Mouse (Mus musculus) heart, postnatal 0 days (tissue): ENCODE data around the gene Clrn3. TPM values are rescaled to one million over a fixed set of nuclear protein-coding genes. Genes with fewer than 3 reads are reported as not detected.

Experiments used
- ATAC-seq: fragments of 200-750 bp; cut with Nextera tagmentation; 2 replicates; pipeline ENCODE4 v1.8.0; 2017; ENCODE audit warnings: low read depth, moderate number of reproducible peaks, moderate library complexity; ENCODE audit not compliant: insufficient read depth
- DNase-seq: peaks from one replicate; pipeline ENCODE4 v3.0.0-alpha.2; 2016; ENCODE audit warnings: low spot score
- H3K27ac ChIP-seq: fragments of 300-500 bp; sonication (generic); 2 replicates; pipeline ENCODE4 v1.5.1; 2014; ENCODE audit warnings: low read depth, mild to moderate bottlenecking
- H3K27me3 ChIP-seq: fragments of 300-500 bp; sonication (generic); 2 replicates; pipeline ENCODE4 v1.6.1; 2014; ENCODE audit warnings: low read length, mixed read lengths; ENCODE audit not compliant: control insufficient read depth, insufficient read depth
- H3K36me3 ChIP-seq: fragments of 300-500 bp; sonication (generic); replicated peaks from 2 replicates; pipeline ENCODE4 v1.6.1; 2014; ENCODE audit warnings: low read length, mixed read lengths; ENCODE audit not compliant: control insufficient read depth, insufficient read depth
- H3K4me1 ChIP-seq: fragments of 300-500 bp; sonication (generic); 2 replicates; pipeline ENCODE4 v1.6.1; 2014; ENCODE audit warnings: antibody characterized with exemption; ENCODE audit not compliant: control insufficient read depth, insufficient read depth
- H3K4me2 ChIP-seq: fragments of 300-500 bp; sonication (generic); 2 replicates; pipeline ENCODE4 v1.6.1; 2014; ENCODE audit warnings: low read depth, mild to moderate bottlenecking, low read length, moderate library complexity
- H3K4me3 ChIP-seq: fragments of 300-500 bp; sonication (generic); 2 replicates; pipeline ENCODE4 v1.5.1; 2014; ENCODE audit warnings: low read depth, low read length
- H3K9ac ChIP-seq: fragments of 300-500 bp; sonication (generic); replicated peaks from 2 replicates; pipeline ENCODE4 v1.6.1; 2014; ENCODE audit warnings: low read depth, low read length, mixed read lengths
- H3K9me3 ChIP-seq: fragments of 300-500 bp; sonication (generic); replicated peaks from 2 replicates; pipeline ENCODE4 v1.6.1; 2016; ENCODE audit warnings: low read length; ENCODE audit not compliant: control insufficient read depth
- CTCF ChIP-seq: IDR thresholded peaks from 2 replicates; pipeline ENCODE4 v1.5.1; 2016; ENCODE audit warnings: antibody characterized with exemption, control low read depth, low read depth
- EP300 ChIP-seq: IDR thresholded peaks from 2 replicates; pipeline ENCODE4 v1.6.1; 2016; ENCODE audit warnings: antibody characterized with exemption, low read depth
- WGBS: fragments of 180-500 bp; shearing (Covaris S2); extraction: QIAGEN DNeasy Blood & Tissue Kit; methylation state at CpG from one replicate; pipeline ENCODE4 v1.1.7; 2014; 5-methylcytosine and 5-hydroxymethylcytosine counted together
- polyA plus RNA-seq: library from polyadenylated mRNA; unstranded; fragments of >200 nt; fragmentation: Nextera tagmentation; extraction: Ambion mirVana; gene quantifications from 2 replicates; pipeline ENCODE4 v1.2.1, GENCODE M21; 2015
- total RNA-seq: library from RNA; depleted of rRNA; stranded (reverse); fragments of >200 nt; gene quantifications from 2 replicates; pipeline ENCODE4 v1.2.3, GENCODE M21; 2014; ENCODE audit warnings: low replicate concordance

The Clrn3 gene
- total and polyA plus RNA-seq, 2 experiments from 2014 or later: not detected

DNA sequence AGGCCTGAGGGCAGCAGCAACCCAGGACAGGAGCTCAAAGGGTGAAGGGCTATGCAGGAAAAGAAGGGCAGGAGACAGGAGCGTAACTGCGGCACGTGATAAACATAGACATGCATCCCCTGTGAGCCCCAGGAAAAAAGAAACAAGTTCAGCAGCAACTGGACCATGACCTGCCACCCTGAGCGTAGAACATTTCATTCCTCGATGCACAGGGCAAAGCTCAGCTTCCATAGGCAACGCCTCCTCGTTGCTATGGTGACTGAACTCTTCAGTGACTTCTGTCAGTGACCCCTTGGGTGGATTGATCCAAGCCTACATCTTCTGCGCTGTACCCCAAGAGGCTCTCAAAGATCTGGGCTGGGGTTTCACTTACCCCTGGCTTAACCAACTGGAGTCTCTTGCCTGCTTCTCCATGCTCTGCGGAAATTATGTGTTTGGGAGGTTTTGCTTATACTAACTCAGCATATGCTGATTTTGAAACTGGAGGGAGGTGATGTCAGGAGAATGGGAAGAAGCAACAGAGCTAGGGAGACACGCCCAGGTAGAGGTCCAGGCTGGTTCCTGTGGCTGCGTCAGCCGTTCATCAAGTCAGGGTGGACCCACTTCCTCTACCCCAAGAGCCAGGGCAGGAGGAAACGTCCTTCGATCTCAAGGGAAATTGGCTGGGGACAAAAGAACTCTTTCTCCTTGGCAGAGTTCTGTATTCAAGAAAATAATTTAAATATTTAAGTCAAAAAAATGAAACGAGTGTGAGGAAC lies 6.5 kb downstream of the Clrn3 start:
- no peak overlapping the region for H3K4me2 ChIP-seq
- H3K27ac ChIP-seq: no peak overlapping the region
- no peaks in the 10 kb centered on the region for H3K36me3 ChIP-seq
- no peaks in the 10 kb centered on the region for H3K27me3 ChIP-seq
- H3K4me3 ChIP-seq: no peak overlapping the region
- H3K9me3 ChIP-seq: no peaks in the 10 kb centered on the region
- no peaks in the 10 kb centered on the region for H3K4me1 ChIP-seq
- DNase-seq (no peak), ATAC-seq (no peak)
- no peak overlapping the region for H3K9ac ChIP-seq
- WGBS: 72% methylated on average over 15 of the region's 15 CpGs
- TF ChIP-seq EP300: no peak
- TF ChIP-seq CTCF: no peak

DNA sequence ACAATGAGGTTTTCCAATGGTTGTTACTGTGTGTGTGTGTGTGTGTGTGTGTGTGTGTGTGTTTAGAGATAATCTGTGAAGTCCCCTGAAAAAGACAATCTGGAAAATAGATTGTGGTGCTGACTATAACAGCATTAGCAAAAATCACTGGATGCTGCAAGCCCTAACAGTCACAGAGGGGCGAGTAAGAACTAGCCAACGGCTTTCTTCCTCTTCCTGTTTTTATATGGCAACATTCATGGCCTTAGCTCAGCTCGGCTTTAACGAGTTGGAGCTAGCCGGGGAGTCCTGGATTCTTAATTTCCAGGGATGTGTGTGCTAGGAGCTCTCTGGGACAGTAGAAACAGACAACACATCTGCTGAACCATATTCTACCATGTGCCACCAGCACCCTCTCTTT lies 8.2 kb downstream of the Clrn3 start:
- Histone ChIP-seq H3K4me3 (no peak overlapping the region), H3K36me3 (no peaks in the 10 kb centered on the region), H3K9me3 (no peaks in the 10 kb centered on the region), H3K9ac (no peak overlapping the region), H3K4me2 (no peak overlapping the region), H3K27ac (no peak overlapping the region), H3K4me1 (no peaks in the 10 kb centered on the region), H3K27me3 (no peaks in the 10 kb centered on the region)
- TF ChIP-seq CTCF (no peak), EP300 (no peak)
- DNase-seq: no peak
- ATAC-seq: no peak
- 60% methylated on average over 5 of the region's 5 CpGs for WGBS

DNA sequence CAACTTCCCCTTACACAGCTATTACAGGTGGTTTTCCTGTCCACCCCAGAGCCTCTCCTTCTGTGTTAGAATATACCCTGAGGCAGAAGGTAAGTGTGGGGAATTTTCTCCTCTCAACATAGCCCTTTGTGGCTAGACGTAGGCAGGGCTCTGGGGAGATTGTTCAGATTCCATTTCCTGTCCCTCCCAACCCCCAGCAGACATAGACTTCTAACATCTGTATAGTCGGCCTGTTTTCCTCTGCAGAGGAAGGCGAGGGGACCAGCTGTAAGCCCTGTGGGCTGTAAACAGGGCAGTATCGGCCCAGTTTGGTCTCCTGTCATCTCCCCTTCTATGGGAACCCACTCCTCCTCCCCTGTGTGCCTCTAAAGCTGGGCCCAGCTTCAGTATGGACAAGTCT lies 11.3 kb downstream of the Clrn3 start:
- no peak for TF ChIP-seq EP300
- no peak for TF ChIP-seq CTCF
- Histone ChIP-seq H3K9ac (no peak overlapping the region), H3K4me2 (no peak overlapping the region), H3K4me1 (no peaks in the 10 kb centered on the region), H3K4me3 (no peak overlapping the region), H3K36me3 (no peaks in the 10 kb centered on the region), H3K27me3 (no peaks in the 10 kb centered on the region), H3K9me3 (no peaks in the 10 kb centered on the region), H3K27ac (no peak overlapping the region)
- WGBS: 44% methylated on average over 4 of the region's 4 CpGs
- DNase-seq (no peak), ATAC-seq (no peak)

DNA sequence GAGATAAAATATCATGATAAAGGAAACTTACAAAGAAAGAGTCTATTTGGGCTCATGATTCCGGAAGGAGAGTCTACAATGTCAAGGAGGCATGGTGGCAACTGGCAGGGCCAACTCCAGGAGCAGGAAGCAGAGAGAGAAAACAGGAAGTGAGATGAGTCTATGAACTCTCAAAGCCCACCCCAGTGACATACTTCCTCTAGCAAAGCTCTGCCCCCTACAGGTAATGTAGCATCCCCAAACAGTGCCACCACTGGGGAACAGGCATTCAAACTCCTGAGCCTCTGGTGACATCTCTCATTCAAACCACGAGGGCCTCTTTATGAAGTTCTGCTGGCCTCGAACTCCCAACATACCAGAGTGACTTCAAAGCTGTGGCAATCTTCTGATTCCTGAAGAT lies 16.7 kb downstream of the Clrn3 start:
- H3K36me3 ChIP-seq: no peaks in the 10 kb centered on the region
- H3K4me2 ChIP-seq: no peak overlapping the region
- H3K27ac ChIP-seq: no peak overlapping the region
- no peaks in the 10 kb centered on the region for H3K4me1 ChIP-seq
- no peaks in the 10 kb centered on the region for H3K27me3 ChIP-seq
- ATAC-seq (no peak), DNase-seq (no peak)
- WGBS: 75% methylated on average over 3 of the region's 3 CpGs
- H3K9ac ChIP-seq: no peak overlapping the region
- no peak overlapping the region for H3K4me3 ChIP-seq
- TF ChIP-seq CTCF (no peak), EP300 (no peak)
- H3K9me3 ChIP-seq: no peaks in the 10 kb centered on the region

DNA sequence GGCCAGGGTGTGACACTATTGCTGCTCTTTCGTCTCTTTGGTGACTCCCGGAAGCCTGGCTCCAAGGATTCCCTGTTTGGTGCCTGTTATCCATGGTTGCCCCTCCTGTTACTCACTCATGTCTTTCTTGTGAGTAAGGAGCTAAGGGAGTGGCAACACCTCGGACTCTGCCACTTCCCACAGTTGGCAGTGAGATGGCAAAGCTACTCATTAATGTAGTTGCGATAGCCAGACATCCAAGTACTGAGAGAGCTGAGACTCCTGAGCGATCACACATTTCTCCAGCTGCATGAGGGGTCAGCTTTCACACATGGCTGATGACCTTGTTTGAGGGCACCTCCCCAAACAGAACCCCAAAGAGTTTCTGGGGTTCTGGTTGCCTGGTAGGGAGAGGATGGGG lies 18.0 kb downstream of the Clrn3 start:
- DNase-seq: no peak
- Histone ChIP-seq H3K27ac (no peak overlapping the region), H3K9ac (no peak overlapping the region), H3K4me2 (no peak overlapping the region), H3K27me3 (no peaks in the 10 kb centered on the region), H3K4me3 (no peak overlapping the region), H3K4me1 (no peaks in the 10 kb centered on the region), H3K36me3 (no peaks in the 10 kb centered on the region), H3K9me3 (no peaks in the 10 kb centered on the region)
- no peak for ATAC-seq
- no peak for TF ChIP-seq EP300
- no peak for TF ChIP-seq CTCF
- WGBS: 76% methylated on average over 5 of the region's 5 CpGs

DNA sequence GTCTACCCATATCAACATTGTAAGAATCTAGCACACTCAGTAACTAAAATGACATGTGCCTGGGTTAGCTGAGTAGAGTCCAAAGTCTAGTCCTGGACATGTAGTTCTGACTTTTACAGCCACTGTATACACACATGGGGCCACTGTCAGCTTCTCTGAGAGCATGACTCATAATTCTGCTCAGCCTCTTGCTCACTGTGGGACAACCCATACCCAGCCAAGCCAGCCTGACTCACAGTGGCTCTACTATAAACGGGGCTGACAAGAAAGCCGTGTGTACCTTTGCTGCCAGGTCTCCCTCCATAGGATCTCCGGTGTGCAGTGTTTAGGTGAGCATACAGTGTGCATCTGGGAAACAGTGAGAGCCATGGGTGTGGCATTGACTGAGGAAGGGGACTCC lies 19.2 kb downstream of the Clrn3 start:
- no peak for DNase-seq
- no peaks in the 10 kb centered on the region for H3K4me1 ChIP-seq
- TF ChIP-seq EP300 (no peak), CTCF (no peak)
- H3K27me3 ChIP-seq: no peaks in the 10 kb centered on the region
- no peaks in the 10 kb centered on the region for H3K36me3 ChIP-seq
- no peak overlapping the region for H3K4me3 ChIP-seq
- no peaks in the 10 kb centered on the region for H3K9me3 ChIP-seq
- no peak overlapping the region for H3K4me2 ChIP-seq
- H3K27ac ChIP-seq: no peak overlapping the region
- no peak for ATAC-seq
- no peak overlapping the region for H3K9ac ChIP-seq
- 69% methylated on average over 3 of the region's 3 CpGs for WGBS
